Mouse (Mus musculus) bone marrow, adult 2 months (tissue): ENCODE measurements at regions not wholly inside any gene's neighbourhood (a gene's known extent, or its start where the extent isn't known, plus 50 kb on each side); places are given as distances from the start of the nearest gene placed in this dataset.

Experiments
- CTCF ChIP-seq: fragments of 200-500 bp; IDR thresholded peaks from 2 replicates; pipeline ENCODE4 v1.5.1; 2011; ENCODE audit warnings: low read length, control low read depth; ENCODE audit not compliant: control insufficient read depth, insufficient read depth
- POLR2A ChIP-seq: fragments of 200-500 bp; IDR thresholded peaks from 2 replicates; pipeline ENCODE4 v1.6.1; 2011; ENCODE audit warnings: low read depth, mild to moderate bottlenecking, control low read depth, low read length, borderline replicate concordance; ENCODE audit not compliant: control insufficient read depth

DNA sequence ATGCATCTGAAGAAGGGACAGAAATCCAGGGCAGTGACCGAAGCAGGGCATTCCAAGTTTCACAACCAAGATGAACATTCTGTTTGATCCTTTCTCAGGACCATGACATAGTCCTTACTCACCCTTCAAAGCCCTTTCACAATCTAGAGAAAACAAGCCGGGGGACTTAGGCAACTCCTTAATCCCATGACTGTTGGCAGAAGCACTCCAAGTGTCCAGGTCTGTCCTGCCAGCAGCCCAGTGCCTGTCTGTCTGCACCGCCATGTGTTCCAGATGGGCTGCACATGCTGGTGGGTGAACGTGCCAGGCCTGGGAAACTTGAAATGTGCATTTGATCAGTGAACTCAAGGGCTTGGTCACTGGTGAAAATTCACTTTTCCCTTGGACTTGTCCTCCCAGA, 165.6 kb downstream of the Gm10260 start:
- TF ChIP-seq CTCF (no peak), POLR2A (no peak)
